Mouse (Mus musculus) ES-Bruce4 (cell line): ENCODE results near the gene Atp6v0c.

ENCODE experiments used
- CTCF ChIP-seq: IDR thresholded peaks from one replicate; pipeline ENCODE4 v1.8.1; 2011; ENCODE audit warnings: low read depth, low read length
- POLR2A ChIP-seq: IDR thresholded peaks from one replicate; pipeline ENCODE4 v1.8.1; 2011; ENCODE audit warnings: low read length; ENCODE audit not compliant: insufficient read depth

DNA sequence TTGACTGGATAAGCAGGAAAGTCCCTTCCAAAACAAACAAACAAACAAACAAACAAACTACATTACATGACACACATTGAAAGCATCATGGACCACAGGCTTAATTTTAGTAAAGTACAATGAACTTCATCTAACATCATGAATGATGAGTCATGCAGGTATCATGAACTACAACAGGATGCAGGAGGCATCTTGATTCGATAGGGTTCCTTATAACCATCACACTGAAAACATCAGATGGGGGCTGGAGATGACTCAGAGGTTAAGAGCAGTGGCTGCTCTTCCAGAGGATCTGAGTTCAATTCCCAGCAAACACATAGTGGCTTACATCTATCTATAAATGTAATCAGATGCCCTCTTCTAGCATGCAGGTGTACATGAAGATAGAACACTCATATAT lies 41.9 kb downstream of the Atp6v0c start:
- TF ChIP-seq POLR2A, result no peak
- TF ChIP-seq CTCF, result no peak
